Mouse (Mus musculus) stomach, embryonic 16.5 days (tissue): Measurements from ENCODE around the gene Tfap2c. TPM values are rescaled to one million over a fixed set of nuclear protein-coding genes. Genes with fewer than 3 reads are reported as not detected.

ENCODE experiments used
- ATAC-seq: fragments of 200-750 bp; cut with Nextera tagmentation; 2 replicates; pipeline ENCODE4 v1.8.0; 2017; ENCODE audit warnings: moderate number of reproducible peaks, moderate TSS enrichment; ENCODE audit not compliant: insufficient read depth, low FRiP score
- H3K27ac ChIP-seq: fragments of 300-500 bp; sonication (generic); 2 replicates; pipeline ENCODE4 v1.5.1; 2014; ENCODE audit warnings: low read length
- H3K27me3 ChIP-seq: fragments of 300-500 bp; sonication (generic); 2 replicates; pipeline ENCODE4 v1.6.1; 2014; ENCODE audit warnings: low read length, control low read depth, mixed read lengths; ENCODE audit not compliant: control insufficient read depth, insufficient read depth
- H3K36me3 ChIP-seq: fragments of 300-500 bp; sonication (generic); 2 replicates; pipeline ENCODE4 v1.6.1; 2014; ENCODE audit warnings: low read length; ENCODE audit not compliant: control insufficient read depth, insufficient read depth
- H3K4me1 ChIP-seq: fragments of 300-500 bp; sonication (generic); 2 replicates; pipeline ENCODE4 v1.6.1; 2014; ENCODE audit warnings: low read length, control low read depth, mixed read lengths; ENCODE audit not compliant: control insufficient read depth, insufficient read depth
- H3K4me2 ChIP-seq: fragments of 300-500 bp; sonication (generic); 2 replicates; pipeline ENCODE4 v1.6.1; 2014; ENCODE audit warnings: low read depth, low read length, mixed read lengths
- H3K4me3 ChIP-seq: fragments of 300-500 bp; sonication (generic); replicated peaks from 2 replicates; pipeline ENCODE4 v1.5.1; 2014; ENCODE audit warnings: mild to moderate bottlenecking, low read length
- H3K9ac ChIP-seq: fragments of 300-500 bp; sonication (generic); 2 replicates; pipeline ENCODE4 v1.6.1; 2014; ENCODE audit warnings: low read length
- H3K9me3 ChIP-seq: fragments of 300-500 bp; sonication (generic); replicated peaks from 2 replicates; pipeline ENCODE4 v1.6.1; 2016; ENCODE audit warnings: low read length, control low read depth; ENCODE audit not compliant: control insufficient read depth
- WGBS: fragments of 180-500 bp; shearing (Covaris S2); extraction: QIAGEN DNeasy Blood & Tissue Kit; methylation state at CpG from one replicate; pipeline ENCODE4 v1.1.7; 2014; 5-methylcytosine and 5-hydroxymethylcytosine counted together
- polyA plus RNA-seq: library from polyadenylated mRNA; unstranded; fragments of >200 nt; fragmentation: Nextera tagmentation; extraction: Ambion mirVana; gene quantifications from 2 replicates; pipeline ENCODE4 v1.2.1, GENCODE M21; 2015

The Tfap2c gene
- polyA plus RNA-seq, 1 experiment from 2014 or later, result 7.6 TPM

GRCm38 (mm10) chr2:172547807-172548586 is 1.4 kb upstream of the Tfap2c start:
- no peak for ATAC-seq
- no peak overlapping the region for H3K9ac ChIP-seq
- H3K36me3 ChIP-seq, result no peaks in the 10 kb centered on the region
- peaks cover 8% of the 10 kb centered on the region; the same call in 1 of the 2 replicates for H3K4me1 ChIP-seq
- H3K27ac ChIP-seq, result no peak overlapping the region
- H3K4me3 ChIP-seq, result peak overlapping the region; percentile 20; the same call in 1 of the 2 replicates
- H3K4me2 ChIP-seq, result peak overlapping the region; percentile 39
- H3K27me3 ChIP-seq, result peaks cover 94% of the 10 kb centered on the region
- H3K9me3 ChIP-seq, result no peaks in the 10 kb centered on the region
- 6% methylated on average over 27 of the region's 27 CpGs for WGBS

GRCm38 (mm10) chr2:172548672-172549255 is 629 bp upstream of the Tfap2c start:
- no peak overlapping the region for H3K27ac ChIP-seq
- no peaks in the 10 kb centered on the region for H3K36me3 ChIP-seq
- H3K4me1 ChIP-seq, result peaks cover 8% of the 10 kb centered on the region; the same call in 1 of the 2 replicates
- peak overlapping the region; percentile 54; the same call in 1 of the 2 replicates for H3K4me2 ChIP-seq
- ATAC-seq, result no peak
- H3K9me3 ChIP-seq, result no peaks in the 10 kb centered on the region
- peak overlapping the region; percentile 45 for H3K4me3 ChIP-seq
- peaks cover 96% of the 10 kb centered on the region for H3K27me3 ChIP-seq
- 2% methylated on average over 26 of the region's 27 CpGs for WGBS
- no peak overlapping the region for H3K9ac ChIP-seq

GRCm38 (mm10) chr2:172550364-172551080 is 1.1 kb downstream of the Tfap2c start:
- peak overlapping the region; percentile 54 for H3K4me2 ChIP-seq
- peak overlapping the region; percentile 17; the same call in 1 of the 2 replicates for H3K27ac ChIP-seq
- H3K36me3 ChIP-seq, result no peaks in the 10 kb centered on the region
- under 1% methylated on average over 61 of the region's 62 CpGs for whole genome bisulfite sequencing
- peak overlapping the region; percentile 45 for H3K4me3 ChIP-seq
- peaks cover 8% of the 10 kb centered on the region; the same call in 1 of the 2 replicates for H3K4me1 ChIP-seq
- peak overlapping the region; percentile 64 for H3K9ac ChIP-seq
- peaks cover 87% of the 10 kb centered on the region for H3K27me3 ChIP-seq
- H3K9me3 ChIP-seq, result no peaks in the 10 kb centered on the region
- peak; percentile 40; the same call in 1 of the 2 replicates for ATAC-seq

- Histone ChIP-seq H3K36me3 (no peaks in the 10 kb centered on the region), H3K4me2 (peak overlapping the region; percentile 54), H3K9ac (peak overlapping the region; percentile 53), H3K27me3 (peaks cover 80% of the 10 kb centered on the region), H3K9me3 (no peaks in the 10 kb centered on the region), H3K27ac (no peak overlapping the region), H3K4me3 (peak overlapping the region; percentile 45), H3K4me1 (peaks cover 8% of the 10 kb centered on the region; the same call in 1 of the 2 replicates)
- no peak for ATAC-seq
- WGBS, result 1% methylated on average over 57 of the region's 57 CpGs
Observed at GRCm38 (mm10) chr2:172551081-172551720, 1.8 kb downstream of the Tfap2c start.

GRCm38 (mm10) chr2:172551872-172552271 is 2.5 kb downstream of the Tfap2c start:
- Histone ChIP-seq H3K9ac (peak overlapping the region; percentile 2; the same call in 1 of the 2 replicates), H3K27ac (no peak overlapping the region), H3K4me3 (peak overlapping the region; percentile 45), H3K36me3 (no peaks in the 10 kb centered on the region), H3K27me3 (peaks cover 74% of the 10 kb centered on the region), H3K4me1 (peaks cover 8% of the 10 kb centered on the region; the same call in 1 of the 2 replicates), H3K4me2 (peak overlapping the region; percentile 54), H3K9me3 (no peaks in the 10 kb centered on the region)
- 13% methylated on average over 13 of the region's 14 CpGs for WGBS
- no peak for ATAC-seq

GRCm38 (mm10) chr2:172552666-172553065 is 3.3 kb downstream of the Tfap2c start:
- H3K9ac ChIP-seq, result no peak overlapping the region
- H3K4me3 ChIP-seq, result no peak overlapping the region
- peaks cover 66% of the 10 kb centered on the region for H3K27me3 ChIP-seq
- H3K4me2 ChIP-seq, result no peak overlapping the region
- peaks cover 8% of the 10 kb centered on the region; the same call in 1 of the 2 replicates for H3K4me1 ChIP-seq
- ATAC-seq, result no peak
- no peaks in the 10 kb centered on the region for H3K36me3 ChIP-seq
- H3K27ac ChIP-seq, result no peak overlapping the region
- 13% methylated on average over 6 of the region's 6 CpGs for WGBS
- H3K9me3 ChIP-seq, result no peaks in the 10 kb centered on the region

DNA sequence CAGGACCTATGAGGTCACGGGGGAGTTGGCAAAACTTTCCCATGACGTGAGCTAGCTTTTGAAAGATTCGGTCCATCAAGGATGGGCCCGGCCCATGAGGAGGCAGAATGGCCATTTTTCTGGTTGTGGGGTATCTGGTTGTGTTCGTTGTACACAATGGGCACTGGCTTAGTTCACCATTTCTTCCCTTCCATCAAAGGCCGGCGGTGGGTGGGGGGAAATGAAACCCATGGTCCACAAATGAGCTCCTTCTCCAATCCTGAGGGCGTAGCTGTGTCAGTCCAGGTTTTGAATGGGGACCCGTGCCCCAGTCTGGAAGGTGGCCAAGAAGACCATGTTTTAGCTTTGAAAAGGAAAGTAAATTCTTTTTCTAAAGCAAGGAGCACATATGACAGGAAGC is 4.8 kb downstream of the Tfap2c start:
- Histone ChIP-seq H3K4me2 (no peak overlapping the region), H3K4me1 (peaks cover 6% of the 10 kb centered on the region; the same call in 1 of the 2 replicates), H3K9me3 (no peaks in the 10 kb centered on the region), H3K4me3 (no peak overlapping the region), H3K36me3 (no peaks in the 10 kb centered on the region), H3K27me3 (peaks cover 50% of the 10 kb centered on the region), H3K27ac (no peak overlapping the region), H3K9ac (no peak overlapping the region)
- no peak for ATAC-seq
- WGBS, result 83% methylated on average over 9 of the region's 9 CpGs

DNA sequence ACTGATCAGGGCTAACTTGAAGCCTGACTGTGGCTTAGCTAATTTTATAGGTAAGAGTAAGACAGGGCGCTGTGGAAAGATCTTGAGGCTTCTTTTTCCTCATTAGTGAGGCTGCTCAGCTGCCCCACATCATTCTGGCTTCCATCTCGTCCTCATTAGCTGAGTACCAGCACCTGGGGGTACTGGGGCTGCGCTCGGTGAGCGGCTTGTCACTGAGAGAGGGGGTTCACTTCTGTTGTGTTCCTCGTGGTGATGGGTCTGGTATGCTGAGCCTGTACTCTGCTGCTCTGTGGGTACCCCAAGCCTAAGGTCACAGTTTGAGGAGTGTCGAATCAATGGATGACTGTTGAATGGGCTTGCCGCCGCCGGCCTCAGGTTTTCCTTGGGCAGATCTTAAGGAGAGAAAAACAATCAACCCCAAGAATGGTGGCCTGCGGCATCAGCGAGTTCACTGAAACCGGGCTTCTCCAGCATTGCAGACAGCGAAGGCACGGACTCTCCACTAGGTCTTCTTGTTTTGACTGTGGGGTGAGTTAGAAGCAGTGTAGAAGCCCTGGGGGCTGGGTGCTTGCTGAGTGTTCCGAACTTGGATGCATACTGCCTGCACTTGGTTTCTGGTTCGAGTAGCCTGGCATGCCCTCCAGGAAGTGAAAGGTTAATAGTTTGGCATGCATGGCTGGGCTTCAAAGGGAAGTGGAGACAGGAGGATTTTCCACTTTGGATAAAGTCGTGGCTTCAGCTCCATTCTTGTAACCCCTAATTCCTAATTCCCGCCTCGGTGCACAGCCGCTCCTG is 9.5 kb downstream of the Tfap2c start:
- no peak overlapping the region for H3K9ac ChIP-seq
- H3K36me3 ChIP-seq, result no peaks in the 10 kb centered on the region
- 56% methylated on average over 21 of the region's 21 CpGs for WGBS
- H3K4me2 ChIP-seq, result no peak overlapping the region
- H3K27me3 ChIP-seq, result peaks cover 17% of the 10 kb centered on the region
- H3K9me3 ChIP-seq, result no peaks in the 10 kb centered on the region
- H3K4me1 ChIP-seq, result no peaks in the 10 kb centered on the region
- ATAC-seq, result no peak
- H3K4me3 ChIP-seq, result no peak overlapping the region
- H3K27ac ChIP-seq, result no peak overlapping the region
